Mouse (Mus musculus) forelimb bud, embryonic 11.5 days (tissue): ENCODE data around the gene Edem2.

Source experiments
- DNase-seq: peaks from one replicate; pipeline ENCODE4 v3.0.0-alpha.2; 2012; ENCODE audit warnings: low read depth, low spot score

Gene Edem2

DNA sequence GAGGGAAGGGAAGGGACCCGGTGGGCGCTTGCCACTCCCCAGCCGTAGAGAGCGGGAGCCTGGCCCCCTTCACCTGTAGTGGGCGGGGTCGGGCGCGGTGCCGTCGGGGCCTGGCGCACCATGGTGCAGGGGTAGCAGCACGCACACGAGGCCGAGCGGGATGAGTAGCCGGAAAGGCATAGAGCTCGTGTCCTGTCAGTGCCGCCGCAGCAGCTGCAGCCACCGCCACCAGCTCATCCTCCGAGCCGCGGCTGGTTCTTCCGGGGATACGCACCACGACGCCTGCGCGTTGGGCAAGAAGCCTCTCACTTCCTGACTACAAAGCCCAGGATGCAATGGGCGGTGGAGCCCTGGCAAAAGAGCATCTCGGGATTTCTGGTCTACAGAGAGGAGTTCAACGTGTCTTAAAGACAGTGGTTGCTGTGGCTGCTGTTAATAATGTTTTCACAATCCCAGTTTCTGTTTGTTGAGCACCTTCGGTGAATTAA, at the start of gene Edem2:
TSS of gene Edem2 (minus strand) at position 318 of the 488 bp plus-strand sequence.
- peak; percentile 73 for DNase-seq

DNA sequence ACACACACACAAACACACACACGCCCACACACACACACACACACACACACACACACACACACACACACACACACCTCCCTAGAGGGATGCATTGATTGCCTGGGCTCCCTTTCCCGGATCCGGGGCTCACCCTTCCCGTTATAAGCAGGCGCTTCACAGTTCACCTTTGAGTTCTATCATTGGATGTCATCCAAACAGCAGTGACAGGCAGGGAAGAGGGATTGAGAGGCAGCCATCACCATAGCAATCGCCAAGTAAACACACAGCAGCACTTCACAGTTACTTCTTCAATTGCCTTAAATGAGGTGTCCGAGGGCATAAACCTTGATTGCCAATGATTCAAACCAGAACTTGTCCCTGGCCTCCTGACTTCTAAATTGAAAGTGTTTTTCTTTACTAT, 49.8 kb upstream of the Edem2 start:
- no peak for DNase-seq

DNA sequence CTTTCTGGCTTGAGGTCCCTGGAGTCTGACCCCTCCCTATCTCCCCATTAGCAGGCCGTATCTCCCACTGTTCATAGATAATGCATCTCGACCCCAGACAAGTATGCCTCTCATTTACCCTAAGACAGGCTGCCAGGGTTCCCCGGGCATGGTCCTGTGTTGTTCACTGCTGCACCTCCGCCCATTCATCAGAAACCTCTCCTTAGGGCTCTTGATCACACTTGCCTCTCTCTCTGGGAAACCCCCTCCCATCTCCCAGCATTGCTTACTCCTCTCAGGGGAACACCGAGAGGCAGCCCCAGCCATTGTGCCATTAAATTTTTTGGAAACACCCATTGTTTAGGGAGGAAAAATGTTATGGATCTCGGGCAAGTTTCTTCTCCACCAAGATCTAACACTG, 48.7 kb upstream of the Edem2 start:
- no peak for DNase-seq

DNA sequence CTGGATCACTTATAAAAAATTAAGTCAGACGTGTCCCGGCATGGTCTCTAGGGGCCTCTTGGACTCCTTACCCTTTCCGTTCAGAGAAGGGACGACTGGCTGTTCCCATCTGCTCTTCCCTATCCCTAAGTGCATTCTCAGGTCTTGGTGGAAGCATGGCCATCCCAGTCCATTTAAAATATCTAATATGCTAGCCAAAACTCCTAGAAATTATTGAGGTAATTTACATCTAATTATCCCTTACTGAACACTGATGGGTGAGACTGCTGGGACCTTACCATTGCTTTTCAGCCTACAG, 48.4 kb upstream of the Edem2 start:
- DNase-seq: no peak

DNA sequence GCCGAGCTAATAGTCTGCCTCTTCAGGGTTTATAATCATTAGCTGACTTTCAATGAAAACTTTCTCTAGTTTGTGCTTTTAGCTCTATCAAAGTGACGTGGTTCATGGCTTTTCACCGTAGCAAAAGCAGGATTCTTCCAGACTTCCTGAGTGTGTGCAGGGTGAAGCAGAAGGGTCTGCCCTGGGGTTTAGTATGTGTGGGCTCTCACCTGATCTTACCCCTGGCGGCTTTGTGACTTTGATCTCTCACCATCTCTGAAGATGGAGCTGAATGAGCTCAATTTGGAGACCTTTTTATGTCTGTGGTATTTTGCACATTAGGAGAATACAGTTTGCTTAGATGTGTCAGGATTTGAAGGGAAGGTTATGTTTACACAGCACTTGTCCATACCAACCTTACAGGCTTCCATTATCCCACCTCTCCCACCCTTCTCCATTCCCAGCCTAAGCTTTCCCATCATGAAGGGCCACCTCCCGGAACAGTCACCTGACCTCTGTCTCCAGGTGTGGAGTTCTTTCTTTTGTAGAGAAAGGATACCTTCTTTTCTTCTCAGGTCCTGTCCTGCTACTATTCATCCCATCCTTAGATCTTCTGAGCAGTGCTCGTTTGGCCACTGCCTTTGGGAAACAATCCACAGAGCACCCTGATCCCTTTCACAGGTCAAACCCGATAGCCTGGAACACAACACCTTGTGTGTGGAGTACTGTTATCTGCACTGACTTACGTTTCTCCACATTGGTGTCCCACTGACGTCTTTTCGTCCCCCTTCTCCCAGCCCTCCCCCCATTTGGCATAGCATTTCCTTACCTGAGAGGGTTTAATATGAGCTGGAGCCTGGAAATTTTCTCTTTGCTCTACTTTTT, 47.8 kb upstream of the Edem2 start:
- DNase-seq: no peak

DNA sequence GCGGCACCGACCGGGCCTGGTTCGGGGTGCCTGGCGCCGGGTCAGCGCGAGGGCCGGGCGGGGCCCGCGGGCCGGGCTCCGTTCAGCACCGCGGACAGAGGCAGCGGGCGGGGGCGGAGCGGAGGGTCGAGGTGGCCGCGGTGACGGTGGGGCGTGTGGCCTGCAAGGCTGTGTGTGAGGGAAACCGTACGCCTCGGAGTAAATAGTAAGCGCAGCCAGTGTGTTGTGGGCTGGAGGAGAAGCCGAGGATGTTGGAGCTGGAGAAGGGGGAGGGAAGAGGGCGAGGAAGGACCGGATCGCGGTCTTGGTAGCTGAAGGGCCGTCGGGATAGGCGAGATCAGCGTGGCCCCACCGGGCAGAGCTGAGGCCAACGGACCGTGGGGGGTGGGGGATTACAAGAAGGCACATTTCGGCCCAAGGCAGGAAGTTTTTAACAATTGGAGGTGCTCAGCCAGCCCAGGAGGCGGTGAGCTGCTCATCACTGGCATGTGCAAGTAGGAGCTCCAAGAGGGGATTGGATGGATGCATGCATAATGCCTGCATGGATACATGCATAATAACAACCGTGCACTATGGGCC, 46.5 kb upstream of the Edem2 start:
- DNase-seq: peak; percentile 53

DNA sequence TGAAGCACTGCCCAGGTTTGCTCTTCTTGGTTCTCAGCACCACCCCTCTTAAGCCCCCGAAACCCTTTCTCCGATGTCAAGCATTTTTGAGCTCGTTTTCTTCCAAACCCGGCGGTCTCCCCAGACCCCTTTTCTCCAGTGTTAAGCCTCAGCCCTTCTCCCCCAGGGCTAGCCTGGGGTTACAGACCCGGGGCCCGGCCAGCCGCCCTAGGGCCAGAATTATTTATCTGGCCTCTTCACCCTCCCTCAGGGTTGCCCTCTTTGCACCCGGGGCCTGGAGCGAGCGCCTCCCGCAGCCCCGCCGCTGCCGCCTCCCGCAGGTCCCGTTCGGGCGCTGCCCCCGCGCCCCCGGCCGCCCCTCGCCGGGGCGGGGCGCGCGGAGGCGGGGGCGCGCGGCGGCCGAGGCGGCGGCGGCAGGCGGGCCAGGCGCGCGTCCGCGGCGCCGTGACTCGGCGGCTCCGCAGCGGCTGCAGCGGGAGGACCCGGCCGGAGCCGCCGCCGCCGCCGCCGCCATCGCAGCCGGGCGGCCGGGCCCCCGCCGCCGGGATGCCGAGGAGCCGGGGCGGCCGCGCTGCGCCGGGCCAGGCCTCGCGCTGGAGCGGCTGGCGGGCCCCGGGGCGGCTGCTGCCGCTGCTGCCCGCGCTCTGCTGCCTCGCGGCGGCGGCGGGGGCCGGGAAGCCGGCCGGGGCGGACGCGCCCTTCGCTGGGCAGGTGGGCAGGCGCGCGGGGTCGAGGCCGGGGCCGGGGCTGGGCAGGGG, 45.8 kb upstream of the Edem2 start, which contains the start of gene Mmp24:
TSS of gene Mmp24 (plus strand) at position 416 of the 758 bp plus-strand sequence.
- no peak for DNase-seq

DNA sequence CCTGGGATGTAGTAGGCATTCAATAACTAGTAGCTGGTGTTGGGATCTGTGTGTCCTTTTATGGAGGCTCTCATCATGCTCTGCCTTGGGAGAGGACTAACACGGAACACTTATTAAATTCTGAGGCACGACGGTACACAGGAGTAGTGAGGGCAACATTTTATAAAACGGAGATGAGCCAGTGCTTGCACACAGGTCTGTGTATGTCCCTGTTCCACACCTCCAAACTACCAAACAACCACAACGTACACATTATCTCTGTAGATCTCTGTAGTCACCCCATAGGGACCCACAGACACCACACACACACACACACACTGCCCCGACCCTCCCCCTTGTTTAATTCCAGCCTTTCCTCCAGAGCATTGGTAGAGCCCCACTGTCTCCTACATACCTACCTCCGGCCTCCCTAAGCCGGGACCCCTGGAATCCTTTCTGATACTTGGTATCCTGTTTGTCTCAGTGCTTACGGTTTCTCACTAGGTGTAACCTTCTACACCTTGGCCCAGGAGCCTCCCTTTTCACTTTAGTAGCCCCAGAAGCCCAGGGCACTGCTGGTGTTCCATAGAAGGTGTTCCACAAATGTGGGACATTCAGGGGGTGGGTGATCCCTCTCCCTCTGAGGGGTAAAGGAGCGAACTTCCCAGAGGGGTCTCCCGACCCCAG, 45.1 kb upstream of the Edem2 start:
- DNase-seq: no peak

DNA sequence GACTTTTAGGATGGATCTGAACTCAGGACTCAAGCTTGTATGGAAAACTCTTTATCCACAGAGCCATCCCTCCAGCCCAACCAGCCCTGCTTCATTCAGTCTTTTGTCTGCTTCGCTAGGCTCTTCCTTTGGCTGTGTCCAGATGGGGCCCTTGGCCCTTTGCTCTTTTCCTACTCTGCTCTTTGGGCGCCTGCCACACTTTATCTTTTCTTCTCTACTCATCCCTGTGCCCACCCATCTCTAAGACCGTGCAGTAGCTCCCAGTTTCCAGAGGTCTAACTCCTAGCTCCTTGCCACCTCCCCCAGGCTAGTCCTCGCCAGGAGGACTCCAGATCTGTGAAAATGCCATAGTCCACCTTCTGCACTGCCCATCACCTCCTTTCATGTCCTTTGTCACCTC, 44.4 kb upstream of the Edem2 start:
- DNase-seq: no peak

DNA sequence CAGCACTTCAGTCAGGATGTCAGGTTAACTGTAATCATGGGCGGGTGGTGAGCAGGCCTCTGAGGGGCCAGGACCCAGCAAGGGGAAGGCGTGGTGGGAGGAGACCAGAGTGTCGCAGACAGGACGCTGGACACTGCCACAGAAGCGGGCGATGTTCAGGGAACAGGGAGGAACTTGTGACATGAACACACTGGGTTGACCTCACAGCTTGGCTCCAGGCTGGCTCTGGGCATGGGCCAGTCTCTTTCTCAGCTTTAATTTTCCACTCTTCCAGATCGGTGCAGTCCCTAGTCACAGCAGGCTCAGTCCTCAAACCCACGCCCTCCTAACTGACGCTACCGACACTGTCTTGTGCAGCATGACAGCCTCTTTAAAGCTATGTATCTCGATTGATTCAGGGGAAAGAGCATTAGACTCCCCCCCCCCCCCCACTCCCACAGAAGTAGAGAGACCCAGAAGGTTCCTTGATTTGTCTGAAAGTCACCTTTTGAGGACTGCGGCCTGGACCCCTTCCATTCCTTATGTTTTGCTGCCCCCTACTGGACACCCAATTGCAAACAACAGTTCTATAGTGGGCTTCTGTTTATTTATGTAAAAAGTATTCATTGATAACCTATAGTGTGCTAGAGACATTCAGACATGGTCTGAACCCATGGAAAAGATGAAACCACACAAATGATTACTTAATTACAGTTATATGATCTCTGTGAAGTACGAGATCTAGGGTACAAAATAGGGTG, 35.6 kb upstream of the Edem2 start:
- peak; percentile 78 for DNase-seq

DNA sequence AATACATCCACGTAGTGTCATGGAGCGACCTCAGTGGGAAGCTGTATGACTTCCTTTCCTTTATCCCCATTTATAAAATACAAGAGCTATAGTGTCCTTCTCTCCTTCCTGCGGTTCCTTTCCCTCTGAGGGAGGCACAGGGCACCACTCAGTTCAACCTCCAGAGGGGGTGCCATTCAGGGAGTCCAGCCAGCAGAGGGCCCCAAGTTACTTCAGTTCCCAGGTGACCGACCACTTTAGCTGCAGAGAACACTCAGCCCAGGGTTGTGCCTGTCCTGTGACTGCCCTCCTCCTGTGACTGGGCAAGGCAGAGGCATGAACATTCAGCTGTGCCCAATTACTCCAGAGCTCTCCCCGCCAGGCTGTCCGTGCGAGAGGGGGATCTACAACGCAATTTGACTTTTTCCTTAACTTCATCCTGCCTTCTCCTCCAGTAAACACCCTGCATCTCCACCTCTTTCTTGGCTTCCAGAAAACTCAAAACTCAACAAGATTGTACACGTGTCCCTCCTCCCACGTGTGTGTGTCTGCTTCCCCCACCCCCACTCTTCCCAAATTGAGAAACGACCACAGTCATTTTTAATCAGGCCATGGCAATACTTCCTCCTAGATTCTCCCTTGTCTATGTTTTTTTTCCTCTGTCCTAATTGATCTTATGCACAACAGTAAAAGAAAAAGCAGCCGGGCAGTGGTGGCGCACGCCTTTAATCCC, 27.7 kb upstream of the Edem2 start:
- DNase-seq: no peak

DNA sequence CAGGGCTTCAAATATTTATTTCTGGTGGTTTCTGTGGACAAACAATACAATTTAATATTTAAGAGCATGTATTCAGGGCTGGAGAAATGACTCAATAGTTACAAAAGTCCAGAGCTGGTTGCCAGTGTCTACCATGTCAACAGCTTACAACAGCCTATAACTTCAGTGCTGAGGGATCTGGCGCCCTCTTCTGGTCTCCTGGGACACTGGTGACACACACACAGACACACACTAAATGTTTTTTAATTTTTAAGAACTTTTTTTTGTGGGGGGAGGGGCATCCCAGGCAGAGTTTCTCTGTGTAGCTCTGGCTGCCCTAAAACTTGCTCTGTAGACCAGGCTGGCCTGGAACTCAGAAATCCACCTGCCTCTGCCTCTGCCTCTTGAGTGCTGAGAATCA, 26.5 kb upstream of the Edem2 start:
- peak; percentile 41 for DNase-seq

DNA sequence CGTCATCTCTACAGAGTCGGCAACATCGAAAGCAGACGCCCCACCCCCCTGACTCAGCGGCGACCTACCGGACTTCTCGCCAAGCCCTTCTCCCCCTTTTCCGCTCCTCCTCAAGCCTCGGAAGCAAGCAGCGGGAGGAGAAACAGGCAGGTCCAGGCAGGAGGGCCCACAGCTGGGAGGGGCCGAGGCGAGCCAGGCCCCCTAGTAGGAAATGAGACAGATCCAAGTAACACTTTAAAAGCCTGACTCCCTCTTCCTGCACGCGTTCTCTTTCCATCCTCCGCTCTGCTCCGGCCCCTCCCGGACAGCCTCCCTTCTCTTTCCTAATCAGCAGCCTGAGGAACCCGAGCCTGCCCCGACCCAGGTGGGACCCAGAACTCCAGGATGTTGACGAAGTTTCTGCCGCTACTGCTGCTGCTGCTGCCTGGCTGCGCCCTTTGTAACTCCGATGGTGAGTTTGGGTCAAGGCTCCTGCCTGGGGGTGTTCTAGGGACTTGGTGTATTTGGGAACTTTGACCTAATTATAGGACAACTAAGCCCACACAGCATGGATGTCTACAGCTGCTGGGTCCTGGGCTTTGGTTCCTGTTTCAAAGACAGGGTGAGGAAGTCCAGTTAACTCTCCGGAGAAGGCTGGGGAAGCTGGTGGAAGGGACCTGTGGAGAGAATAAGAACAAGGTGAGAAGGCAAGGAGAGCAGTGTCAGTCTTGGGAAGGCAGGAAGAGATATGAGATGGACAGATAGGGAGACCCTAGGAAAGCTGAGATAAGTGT, 21.9 kb upstream of the Edem2 start, which contains the start of gene Procr:
TSS of gene Procr (plus strand) at position 104 of the 773 bp plus-strand sequence.
- DNase-seq: peak; percentile 24

DNA sequence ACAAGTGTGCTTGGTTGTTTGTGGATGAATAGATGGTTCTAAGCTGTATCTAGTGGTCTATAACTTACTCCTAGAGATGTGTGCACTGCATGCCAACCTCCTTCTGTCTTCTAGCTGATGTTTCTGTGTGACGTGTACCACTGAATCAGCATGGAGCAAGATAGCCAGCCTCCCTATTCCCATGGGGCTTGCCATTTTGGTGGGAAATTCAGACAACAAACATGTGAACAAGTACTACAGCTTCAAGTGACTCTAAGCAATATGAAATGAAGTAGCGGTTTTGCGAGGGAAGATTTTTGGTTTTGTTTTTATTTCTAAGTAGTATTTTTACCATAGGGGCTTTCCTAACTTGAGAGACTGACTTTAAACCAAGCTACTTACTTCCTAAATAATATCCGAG, 20.1 kb upstream of the Edem2 start:
- no peak for DNase-seq

DNA sequence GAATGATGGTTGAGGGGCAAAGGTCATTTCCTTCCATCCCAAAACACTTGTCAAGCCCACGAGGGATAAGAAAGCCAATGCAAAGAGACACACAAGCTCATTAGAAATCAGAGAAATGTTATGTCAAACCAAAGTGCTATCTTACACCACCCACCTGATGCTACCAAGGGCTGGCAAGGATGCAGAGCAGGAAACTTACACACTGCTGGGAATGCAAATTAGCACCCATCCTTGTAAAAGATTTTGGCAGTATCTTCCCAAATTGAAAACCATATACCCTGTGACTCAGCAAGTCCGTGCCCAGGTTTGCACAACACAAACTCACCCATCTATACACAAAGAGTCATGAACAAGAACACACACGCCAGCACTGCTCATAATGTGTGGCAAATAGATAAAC, 16.2 kb upstream of the Edem2 start:
- DNase-seq: no peak

DNA sequence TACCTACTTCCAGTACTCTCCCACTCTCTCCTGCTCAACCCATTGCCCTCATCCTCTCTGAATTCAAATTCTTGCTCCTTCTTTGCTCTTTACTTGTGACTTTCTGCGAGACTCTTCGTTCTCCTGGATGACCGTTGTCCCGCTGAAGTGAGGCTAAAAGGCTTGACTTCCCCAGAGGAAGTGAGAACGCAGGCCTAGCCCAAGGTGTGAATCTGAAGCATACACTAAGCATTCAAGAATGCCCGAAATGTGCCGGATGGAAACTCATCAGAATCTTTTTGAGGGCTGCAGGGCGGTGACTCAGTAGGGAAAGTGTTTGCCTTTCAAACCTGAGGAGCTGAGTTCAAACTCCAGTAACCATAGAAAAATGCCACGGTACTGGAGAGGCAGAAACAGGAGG, 14.1 kb upstream of the Edem2 start:
- DNase-seq: no peak

DNA sequence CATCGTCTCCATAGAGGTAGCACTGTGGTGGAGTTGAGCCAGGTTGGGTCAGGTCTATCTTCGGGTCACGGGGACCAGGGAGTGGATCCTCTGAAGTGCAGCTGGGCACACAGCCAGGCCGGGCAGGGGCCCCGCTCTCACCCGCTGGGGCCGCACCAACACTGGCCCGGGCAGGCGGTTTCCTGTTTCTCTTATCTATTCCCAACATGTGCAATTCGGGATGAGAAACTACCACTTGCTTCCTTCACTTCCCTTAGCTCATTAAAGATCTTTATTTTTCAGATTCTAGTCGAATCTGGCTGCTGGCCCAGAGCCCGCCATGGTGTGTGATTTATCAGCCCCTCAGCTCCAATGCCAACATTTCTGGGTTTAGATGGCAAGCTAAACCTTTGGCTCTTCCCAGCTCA, 13.7 kb upstream of the Edem2 start:
- DNase-seq: no peak

DNA sequence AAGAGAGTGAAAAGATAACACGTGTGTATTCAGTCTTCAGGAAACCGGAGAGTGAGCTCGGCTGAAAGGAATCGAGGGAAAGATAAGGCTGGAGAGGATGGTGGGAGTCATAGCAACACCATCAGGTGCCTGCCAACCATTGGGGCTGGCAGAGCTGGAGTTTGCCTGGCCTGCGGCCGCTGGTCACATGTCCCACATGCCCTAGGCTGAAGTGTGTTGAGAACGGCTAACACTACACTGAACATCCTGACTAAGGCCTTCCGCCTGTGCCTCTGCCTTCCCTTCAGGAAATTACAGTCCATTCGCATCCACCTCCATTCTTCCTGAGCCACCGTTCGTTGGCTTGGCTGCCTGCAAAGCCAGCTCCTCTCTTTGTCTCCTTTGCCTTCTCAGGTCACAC, 12.9 kb upstream of the Edem2 start:
- no peak for DNase-seq

DNA sequence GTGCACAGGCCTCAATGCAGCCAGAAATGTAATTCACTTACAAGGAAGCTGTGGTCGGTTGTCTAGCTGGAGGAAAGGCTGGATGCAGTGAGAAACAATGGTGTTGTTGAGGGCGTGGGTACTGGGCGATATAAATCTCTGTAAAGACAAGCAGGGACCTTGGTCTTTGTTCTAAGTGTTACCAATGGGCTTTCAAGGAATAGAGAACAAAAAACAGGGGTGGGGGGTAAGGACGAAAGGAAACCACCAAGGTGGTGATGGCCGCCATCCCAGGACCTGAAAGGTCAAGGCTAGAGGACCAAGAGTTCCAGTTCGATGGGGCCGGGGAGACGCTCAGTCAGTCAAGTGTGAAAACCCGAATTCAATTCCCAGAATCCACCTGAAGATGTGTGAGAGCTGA, 8.5 kb upstream of the Edem2 start:
- no peak for DNase-seq

DNA sequence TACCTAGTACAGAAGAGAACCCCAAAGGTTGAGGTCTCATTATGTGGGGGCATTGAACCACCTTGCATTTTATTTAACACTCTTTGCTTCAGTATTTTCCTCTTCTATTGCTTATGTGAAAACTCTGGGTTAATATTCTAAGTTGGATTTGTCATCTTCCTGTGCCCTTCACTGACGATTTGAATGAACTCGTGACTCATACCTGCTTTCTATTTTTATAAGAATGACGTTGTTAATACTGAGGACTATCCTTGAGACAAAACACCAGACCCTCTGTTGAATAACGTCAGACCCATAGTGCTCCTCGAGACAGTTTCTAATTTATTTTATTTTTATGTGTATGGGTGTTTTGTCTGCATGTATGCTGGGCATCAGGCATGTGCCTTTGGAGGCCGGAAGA, 7.7 kb upstream of the Edem2 start:
- no peak for DNase-seq
